Mouse (Mus musculus): Measurements from ENCODE around the gene Rassf5.

DNA sequence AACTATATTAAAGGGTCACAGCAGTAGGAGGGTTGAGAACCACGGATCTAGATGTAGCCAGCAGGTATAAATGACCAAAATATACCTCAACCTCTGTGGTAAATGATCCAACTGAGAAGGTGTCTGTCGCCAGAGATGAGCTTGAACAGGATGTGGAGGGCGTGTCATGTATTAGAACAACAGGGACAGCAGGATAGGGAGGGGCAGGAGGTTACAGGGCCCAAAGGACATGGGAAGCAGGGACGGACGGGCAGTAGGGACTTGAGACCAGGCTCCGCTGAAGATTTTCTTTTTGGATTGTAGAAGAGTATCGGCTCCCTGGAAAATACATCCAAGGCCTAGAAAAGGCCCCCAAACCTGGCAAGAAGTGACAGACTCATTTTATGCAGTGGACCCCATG, 72.1 kb downstream of the Rassf5 start:
- TF ChIP-seq EP300 (IDR thresholded peaks at IDR 0.05; ENCODE audit: low read depth) (no peak), CTCF (IDR thresholded peaks at IDR 0.05; ENCODE audit: low read depth) (no peak)
